Mouse (Mus musculus) CD4-positive naive resting alpha-beta T cell, adult 57 days (primary cell): ENCODE data around the gene Limd2. TPM values are rescaled to one million over a fixed set of nuclear protein-coding genes. Genes with fewer than 3 reads are reported as not detected.

Experiments used
- total RNA-seq: library from RNA; stranded (reverse); gene quantifications from one replicate; pipeline ENCODE4 v1.2.4, GENCODE M21; 2023

Limd2 gene
- total RNA-seq: 840 TPM

DNA sequence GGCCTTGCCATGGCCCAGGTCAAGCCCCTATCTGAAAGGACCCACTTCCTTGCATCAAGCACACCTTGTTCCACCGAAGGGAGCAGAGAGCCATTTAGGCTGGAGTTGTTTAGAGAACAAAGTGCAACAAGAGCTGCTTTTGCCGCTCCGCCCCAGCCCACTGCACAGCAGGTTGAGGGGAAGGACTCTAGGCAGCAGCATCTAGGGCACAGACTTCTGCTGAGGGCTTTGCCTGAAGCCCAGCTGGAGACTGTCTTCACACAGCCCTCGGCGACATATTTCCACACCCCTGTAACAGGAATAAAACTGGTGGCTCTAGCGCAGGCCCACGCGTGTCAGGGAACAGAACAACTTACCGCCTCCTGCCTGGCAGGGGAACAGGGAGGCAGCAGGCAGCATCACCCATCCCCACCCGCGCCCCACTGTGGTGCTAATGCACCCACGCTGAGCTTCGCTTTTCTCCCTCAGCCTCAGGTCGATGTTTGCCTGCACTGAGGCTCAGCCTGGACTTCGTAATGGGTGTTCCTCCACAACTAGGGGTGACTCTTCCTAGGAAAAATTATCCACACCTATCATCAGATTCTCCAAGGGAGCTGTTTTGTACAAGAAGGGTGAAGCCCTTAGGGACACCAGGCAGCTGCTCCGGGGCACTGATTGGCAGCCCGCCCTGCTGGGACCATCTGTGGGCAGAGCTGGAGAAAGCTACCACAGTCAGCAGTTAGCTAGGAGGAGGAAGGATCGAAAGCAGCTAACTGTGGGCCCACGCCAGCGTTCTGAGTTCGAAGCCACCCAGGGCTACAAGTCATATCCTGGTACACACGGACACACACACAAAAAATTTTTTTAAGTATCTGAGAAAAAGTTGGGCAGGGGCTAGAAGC is at the start of gene Limd2, which contains the start of gene Gm10840:
TSS of gene Limd2 (minus strand) at position 20 of the 881 bp plus-strand sequence.
TSS of gene Gm10840 (plus strand) at position 10 of the 881 bp plus-strand sequence.

GRCm38 (mm10) chr11:106202123-106202465 is 41.4 kb upstream of the Limd2 start, which contains the start of gene Strada:
Strada (minus strand) TSS chr11:106202168.

Other genes starting within 250 kb of the Limd2 start
- 0.33 TPM for gene Cyb561, start 207.5 kb downstream of the Limd2 start, total RNA-seq
- 0.80 TPM for gene Ace, start 192.9 kb downstream of the Limd2 start, total RNA-seq
- not detected for gene Ace3, start 166.2 kb downstream of the Limd2 start, total RNA-seq
- 0.65 TPM for gene Kcnh6, start 152.7 kb downstream of the Limd2 start, total RNA-seq
- 64.9 TPM for gene Dcaf7, start 124.0 kb downstream of the Limd2 start, total RNA-seq
- 8.3 TPM for gene Taco1, start 94.8 kb downstream of the Limd2 start, total RNA-seq
- gene Map3k3, start 76.2 kb downstream of the Limd2 start, total RNA-seq: 174 TPM
- gene Gm10840, start within 50 bp of the Limd2 start, total RNA-seq: 12.1 TPM
- gene Strada, start 41.3 kb upstream of the Limd2 start, total RNA-seq: 27.2 TPM
- 38.1 TPM for gene Ccdc47, start 55.5 kb upstream of the Limd2 start, total RNA-seq
- 80.4 TPM for gene Ddx42, start 56.1 kb upstream of the Limd2 start, total RNA-seq
- 69.6 TPM for gene Ftsj3, start 95.2 kb upstream of the Limd2 start, total RNA-seq
- 46.4 TPM for gene Psmc5, start 95.3 kb upstream of the Limd2 start, total RNA-seq
- 108 TPM for gene Smarcd2, start 112.1 kb upstream of the Limd2 start, total RNA-seq
- gene Tcam1, start 115.8 kb upstream of the Limd2 start, total RNA-seq: not detected
- gene Gh, start 141.0 kb upstream of the Limd2 start, total RNA-seq: 0.95 TPM
- gene Cd79b, start 153.9 kb upstream of the Limd2 start, total RNA-seq: 49.8 TPM
- gene Scn4a, start 192.4 kb upstream of the Limd2 start, total RNA-seq: 1.2 TPM
- gene Prr29, start 204.6 kb upstream of the Limd2 start, total RNA-seq: not detected
- gene Icam2, start 227.2 kb upstream of the Limd2 start, total RNA-seq: 68.0 TPM